Mouse (Mus musculus) hindbrain, postnatal 0 days (tissue): ENCODE results near the gene 9430097D07Rik. TPM values are rescaled to one million over a fixed set of nuclear protein-coding genes. Genes with fewer than 3 reads are reported as not detected.

ENCODE experiments used
- ATAC-seq: fragments of 200-750 bp; cut with Nextera tagmentation; 2 replicates; pipeline ENCODE4 v1.8.0; 2017; ENCODE audit warnings: mild to moderate bottlenecking, moderate TSS enrichment, moderate library complexity
- DNase-seq: peaks from one replicate; pipeline ENCODE4 v3.0.0-alpha.2; 2015; ENCODE audit warnings: low spot score
- H3K27ac ChIP-seq: fragments of 300-500 bp; sonication (generic); 2 replicates; pipeline ENCODE4 v1.5.1; 2014; ENCODE audit warnings: mild to moderate bottlenecking
- H3K27me3 ChIP-seq: fragments of 300-500 bp; sonication (generic); 2 replicates; pipeline ENCODE4 v1.6.1; 2014; ENCODE audit warnings: low read length, mixed read lengths; ENCODE audit not compliant: insufficient read depth
- H3K36me3 ChIP-seq: fragments of 300-500 bp; sonication (generic); 2 replicates; pipeline ENCODE4 v1.6.1; 2014; ENCODE audit warnings: low read length, mixed read lengths; ENCODE audit not compliant: insufficient read depth
- H3K4me1 ChIP-seq: fragments of 300-500 bp; sonication (generic); 2 replicates; pipeline ENCODE4 v1.6.1; 2014; ENCODE audit warnings: antibody characterized with exemption, low read length, mixed read lengths; ENCODE audit not compliant: insufficient read depth
- H3K4me2 ChIP-seq: fragments of 300-500 bp; sonication (generic); 2 replicates; pipeline ENCODE4 v1.6.1; 2014; ENCODE audit warnings: low read depth, mild to moderate bottlenecking, low read length, moderate library complexity, mixed read lengths
- H3K4me3 ChIP-seq: fragments of 300-500 bp; sonication (generic); 2 replicates; pipeline ENCODE4 v1.5.1; 2014; ENCODE audit warnings: low read length
- H3K9ac ChIP-seq: fragments of 300-500 bp; sonication (generic); replicated peaks from 2 replicates; pipeline ENCODE4 v1.6.1; 2014; ENCODE audit warnings: mild to moderate bottlenecking, low read length, moderate library complexity, mixed read lengths
- H3K9me3 ChIP-seq: fragments of 300-500 bp; sonication (generic); 2 replicates; pipeline ENCODE4 v1.6.1; 2016; ENCODE audit warnings: low read length, mixed read lengths
- CTCF ChIP-seq: IDR thresholded peaks from 2 replicates; pipeline ENCODE4 v1.5.1; 2016; ENCODE audit warnings: antibody characterized with exemption, control low read depth, low read depth
- WGBS: fragments of 180-500 bp; shearing (Covaris S2); extraction: QIAGEN DNeasy Blood & Tissue Kit; methylation state at CpG from one replicate; pipeline ENCODE4 v1.1.7; 2014; 5-methylcytosine and 5-hydroxymethylcytosine counted together
- polyA plus RNA-seq: library from polyadenylated mRNA; unstranded; fragments of >200 nt; fragmentation: Nextera tagmentation; extraction: Ambion mirVana; gene quantifications from 2 replicates; pipeline ENCODE4 v1.2.1, GENCODE M21; 2015
- total RNA-seq: library from RNA; depleted of rRNA; stranded (reverse); fragments of >200 nt; gene quantifications from 2 replicates; pipeline ENCODE4 v1.2.3, GENCODE M21; 2014

Gene 9430097D07Rik
- total and polyA plus RNA-seq, 2 experiments from 2014 or later = 0.21 to 0.76 TPM

DNA sequence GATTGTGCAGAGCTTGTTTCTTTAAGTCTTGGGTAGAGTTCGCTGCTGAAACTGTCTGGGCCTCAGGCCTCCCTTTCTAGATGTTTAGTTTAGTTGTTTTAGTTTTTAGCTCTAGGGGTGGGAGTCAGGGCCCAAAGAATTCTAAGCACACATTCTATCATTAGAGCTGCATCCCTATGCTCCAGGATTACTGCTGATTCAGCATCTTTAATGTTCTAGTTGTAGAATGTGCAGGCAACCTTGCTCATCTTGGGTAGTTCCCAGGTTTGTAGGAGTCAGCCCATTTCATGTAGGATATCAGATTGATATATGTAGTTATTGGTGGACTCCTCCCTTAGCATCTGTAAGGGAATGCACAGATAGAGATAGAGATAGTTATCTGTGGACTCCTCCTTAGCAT is 41.6 kb upstream of the 9430097D07Rik start:
- H3K27me3 ChIP-seq = no peaks in the 10 kb centered on the region
- no peak overlapping the region for H3K27ac ChIP-seq
- H3K4me2 ChIP-seq = no peak overlapping the region
- H3K9me3 ChIP-seq = no peaks in the 10 kb centered on the region
- no peak for ATAC-seq
- 97% methylated on average over 1 of the region's 1 CpGs for WGBS
- no peak for TF ChIP-seq CTCF
- H3K4me1 ChIP-seq = 0 out of 2 replicates have a peak, but pooled peaks cover 6% of the 10 kb centered on the region
- no peak overlapping the region for H3K9ac ChIP-seq
- H3K36me3 ChIP-seq = peaks cover 10% of the 10 kb centered on the region; the same call in 1 of the 2 replicates
- no peak for DNase-seq
- no peak overlapping the region for H3K4me3 ChIP-seq

GRCm38 (mm10) chr2:32612274-32612673 is 36.8 kb upstream of the 9430097D07Rik start:
- TF ChIP-seq CTCF = no peak
- Histone ChIP-seq H3K9ac (no peak overlapping the region), H3K4me3 (no peak overlapping the region), H3K4me2 (no peak overlapping the region), H3K9me3 (no peaks in the 10 kb centered on the region), H3K4me1 (0 out of 2 replicates have a peak, but pooled peaks cover 5% of the 10 kb centered on the region), H3K36me3 (peaks cover 10% of the 10 kb centered on the region; the same call in 1 of the 2 replicates), H3K27me3 (no peaks in the 10 kb centered on the region), H3K27ac (no peak overlapping the region)
- WGBS = 71% methylated on average over 26 of the region's 26 CpGs
- DNase-seq (no peak), ATAC-seq (no peak)

DNA sequence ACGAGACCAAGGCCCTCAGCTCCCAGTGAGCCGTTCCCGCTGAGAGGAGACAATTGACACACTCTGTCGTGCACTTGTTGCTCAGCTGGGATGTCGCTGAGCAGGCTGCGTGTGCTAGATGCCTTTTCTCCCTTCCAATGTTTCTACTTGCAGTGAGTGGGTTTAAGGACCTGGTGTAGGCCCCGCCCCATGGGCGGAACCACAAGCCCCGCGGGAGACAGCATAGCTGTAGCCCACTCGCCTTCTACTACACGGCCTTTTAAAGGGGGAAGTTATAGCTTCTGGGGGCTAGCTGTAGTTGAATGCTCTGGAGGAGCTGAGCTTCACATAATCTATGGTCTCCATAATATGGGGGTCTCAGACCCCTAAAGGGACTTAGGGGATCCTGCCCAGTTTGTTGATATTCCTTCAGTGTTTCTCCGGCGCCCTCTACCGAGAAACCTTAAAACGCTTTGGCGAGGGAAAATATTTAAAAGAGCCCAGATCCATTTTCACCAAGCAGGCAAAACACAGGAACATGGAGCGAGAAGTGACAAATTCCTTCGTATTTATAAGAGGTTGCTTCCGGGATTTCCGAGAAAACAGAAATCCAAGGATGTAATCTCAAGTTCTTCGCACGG is 35.2 kb upstream of the 9430097D07Rik start:
- Histone ChIP-seq H3K4me2 (peak overlapping the region; percentile 54), H3K27me3 (no peaks in the 10 kb centered on the region), H3K9me3 (no peaks in the 10 kb centered on the region), H3K27ac (no peak overlapping the region), H3K4me3 (peak overlapping the region; percentile 27), H3K36me3 (peaks cover 10% of the 10 kb centered on the region; the same call in 1 of the 2 replicates), H3K4me1 (0 out of 2 replicates have a peak, but pooled peaks cover 5% of the 10 kb centered on the region), H3K9ac (peak overlapping the region; percentile 43)
- no peak for ATAC-seq
- peak; percentile 54 for TF ChIP-seq CTCF
- peak; percentile 57 for DNase-seq
- 17% methylated on average over 23 of the region's 23 CpGs for WGBS

GRCm38 (mm10) chr2:32608778-32609435 is 33.4 kb upstream of the 9430097D07Rik start:
- 47% methylated on average over 18 of the region's 18 CpGs for WGBS
- ATAC-seq (no peak), DNase-seq (no peak)
- no peak for TF ChIP-seq CTCF
- Histone ChIP-seq H3K27ac (no peak overlapping the region), H3K4me3 (peak overlapping the region; percentile 61), H3K9me3 (no peaks in the 10 kb centered on the region), H3K36me3 (peaks cover 3% of the 10 kb centered on the region; the same call in 1 of the 2 replicates), H3K4me1 (0 out of 2 replicates have a peak, but pooled peaks cover 5% of the 10 kb centered on the region), H3K9ac (no peak overlapping the region), H3K4me2 (peak overlapping the region; percentile 64), H3K27me3 (no peaks in the 10 kb centered on the region)

GRCm38 (mm10) chr2:32608141-32608777 is 32.8 kb upstream of the 9430097D07Rik start:
- Histone ChIP-seq H3K9me3 (no peaks in the 10 kb centered on the region), H3K4me2 (peak overlapping the region; percentile 64), H3K9ac (no peak overlapping the region), H3K27me3 (no peaks in the 10 kb centered on the region), H3K27ac (no peak overlapping the region), H3K36me3 (peaks cover 3% of the 10 kb centered on the region; the same call in 1 of the 2 replicates), H3K4me3 (peak overlapping the region; percentile 61), H3K4me1 (0 out of 2 replicates have a peak, but pooled peaks cover 5% of the 10 kb centered on the region)
- ATAC-seq (peak; percentile 62), DNase-seq (peak; percentile 59)
- peak; percentile 26 for TF ChIP-seq CTCF
- WGBS = 13% methylated on average over 25 of the region's 25 CpGs

GRCm38 (mm10) chr2:32607262-32607947 is 31.9 kb upstream of the 9430097D07Rik start:
- 6% methylated on average over 34 of the region's 34 CpGs for WGBS
- peaks cover 5% of the 10 kb centered on the region; the same call in 1 of the 2 replicates for H3K4me1 ChIP-seq
- no peaks in the 10 kb centered on the region for H3K27me3 ChIP-seq
- H3K9me3 ChIP-seq = no peaks in the 10 kb centered on the region
- peak overlapping the region; percentile 64 for H3K4me2 ChIP-seq
- H3K4me3 ChIP-seq = peak overlapping the region; percentile 61
- TF ChIP-seq CTCF = no peak
- H3K36me3 ChIP-seq = peaks cover 3% of the 10 kb centered on the region; the same call in 1 of the 2 replicates
- peak overlapping the region; percentile 66 for H3K9ac ChIP-seq
- H3K27ac ChIP-seq = no peak overlapping the region
- DNase-seq = peak; percentile 58
- peak; percentile 25 for ATAC-seq
